Mouse (Mus musculus): ENCODE data around the gene Rabepk. TPM values are rescaled to one million over a fixed set of nuclear protein-coding genes. Genes with fewer than 3 reads are reported as not detected.
"Not testable (repeated sequence)": the region's sequence is repeated elsewhere in the genome, so short reads cannot be mapped to it uniquely, and the experiment has no call there.

Gene Rabepk
- polyA plus RNA-seq, 1 experiment from 2014 or later, result 19.6 TPM

GRCm38 (mm10) chr2:34825827-34826459 lies 26.2 kb upstream of the Rabepk start, which contains the start of gene Fbxw2:
Fbxw2 (minus strand) TSS chr2:34826311.
- peak; percentile 97 for ATAC-seq
- Histone ChIP-seq H3K36me3 (ENCODE audit: control insufficient read depth, insufficient read depth) (peaks cover 3% of the 10 kb centered on the region; the same call in 1 of the 2 replicates), H3K9me3 (ENCODE audit: control insufficient read depth) (no peaks in the 10 kb centered on the region), H3K4me2 (replicated peaks; ENCODE audit: low read depth) (peak within 1 kb of the TSS; percentile 75), H3K27ac (ENCODE audit: low read depth, low read length) (peak within 1 kb of the TSS; percentile 88), H3K4me3 (ENCODE audit: low read depth, low read length) (peak within 1 kb of the TSS; percentile 95), H3K4me1 (replicated peaks; ENCODE audit: control insufficient read depth, insufficient read depth, low read length) (0 out of 2 replicates have a peak, but pooled peaks cover 9% of the 10 kb centered on the region), H3K27me3 (replicated peaks; ENCODE audit: control insufficient read depth, insufficient read depth, low read length) (no peaks in the 10 kb centered on the region), H3K9ac (ENCODE audit: low read depth, low read length) (peak within 1 kb of the TSS; percentile 98)
- WGBS, result under 1% methylated on average over 55 of the region's 57 CpGs
- TF ChIP-seq CTCF (IDR thresholded peaks at IDR 0.05; ENCODE audit: low read depth), result no peak

DNA sequence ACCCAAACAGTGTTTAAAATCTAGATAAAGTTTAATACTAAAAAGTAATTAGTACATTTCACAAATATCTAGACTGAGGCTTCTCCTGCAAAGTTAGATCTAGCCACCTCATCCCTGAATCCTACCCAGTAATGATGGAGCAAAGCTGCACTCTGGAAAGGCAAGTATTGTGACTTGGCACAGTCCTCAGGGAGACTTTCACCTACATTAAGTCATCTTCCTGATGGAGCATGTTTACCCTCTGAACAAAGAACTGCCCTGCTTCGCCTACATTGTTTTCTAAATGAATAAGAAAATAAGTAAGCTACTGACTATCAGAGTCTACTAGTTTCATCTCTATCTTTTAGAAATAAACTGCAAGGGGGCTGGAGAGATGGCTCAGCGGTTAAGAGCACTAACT lies 18.8 kb upstream of the Rabepk start:
- no peaks in the 10 kb centered on the region for H3K4me1 ChIP-seq (replicated peaks; ENCODE audit: control insufficient read depth, insufficient read depth, low read length)
- H3K9ac ChIP-seq (ENCODE audit: low read depth, low read length), result no peak overlapping the region
- ATAC-seq, result no peak
- no peaks in the 10 kb centered on the region for H3K27me3 ChIP-seq (replicated peaks; ENCODE audit: control insufficient read depth, insufficient read depth, low read length)
- TF ChIP-seq CTCF (IDR thresholded peaks at IDR 0.05; ENCODE audit: low read depth), result 0 out of 2 replicates have a peak, but pooled peaks have one; percentile 11
- no peak overlapping the region for H3K4me2 ChIP-seq (replicated peaks; ENCODE audit: low read depth)
- no peak overlapping the region for H3K27ac ChIP-seq (ENCODE audit: low read depth, low read length)
- H3K4me3 ChIP-seq (ENCODE audit: low read depth, low read length), result no peak overlapping the region
- WGBS, result 91% methylated on average over 2 of the region's 2 CpGs
- H3K36me3 ChIP-seq (ENCODE audit: control insufficient read depth, insufficient read depth), result peaks cover 24% of the 10 kb centered on the region
- no peaks in the 10 kb centered on the region for H3K9me3 ChIP-seq (ENCODE audit: control insufficient read depth)

DNA sequence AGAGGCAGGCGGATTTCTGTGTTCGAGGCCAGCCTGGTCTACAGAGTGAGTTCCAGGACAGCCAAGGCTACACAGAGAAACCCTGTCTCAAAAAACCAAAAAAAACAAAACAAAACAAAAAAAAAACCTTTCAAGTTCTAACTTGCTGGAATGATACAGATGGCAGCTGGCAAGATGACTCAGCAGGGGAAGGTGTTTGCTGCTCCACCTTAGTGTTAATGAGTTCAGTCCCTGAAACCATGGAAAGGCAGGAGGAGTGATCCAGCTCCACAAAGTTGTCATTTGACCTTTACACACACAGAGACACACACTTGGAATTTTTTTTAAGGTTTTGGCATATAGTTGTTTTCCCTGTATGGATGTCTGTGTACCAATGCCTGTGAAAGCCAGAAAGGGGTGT lies 16.2 kb upstream of the Rabepk start:
- not testable (repeated sequence) for H3K4me1 ChIP-seq (replicated peaks; ENCODE audit: control insufficient read depth, insufficient read depth, low read length); H3K27ac ChIP-seq (ENCODE audit: low read depth, low read length); H3K4me2 ChIP-seq (replicated peaks; ENCODE audit: low read depth); H3K9me3 ChIP-seq (ENCODE audit: control insufficient read depth); H3K9ac ChIP-seq (ENCODE audit: low read depth, low read length); H3K27me3 ChIP-seq (replicated peaks; ENCODE audit: control insufficient read depth, insufficient read depth, low read length); H3K4me3 ChIP-seq (ENCODE audit: low read depth, low read length); ATAC-seq
- peaks cover 41% of the 10 kb centered on the region for H3K36me3 ChIP-seq (ENCODE audit: control insufficient read depth, insufficient read depth)
- WGBS, result 88% methylated on average over 2 of the region's 2 CpGs

DNA sequence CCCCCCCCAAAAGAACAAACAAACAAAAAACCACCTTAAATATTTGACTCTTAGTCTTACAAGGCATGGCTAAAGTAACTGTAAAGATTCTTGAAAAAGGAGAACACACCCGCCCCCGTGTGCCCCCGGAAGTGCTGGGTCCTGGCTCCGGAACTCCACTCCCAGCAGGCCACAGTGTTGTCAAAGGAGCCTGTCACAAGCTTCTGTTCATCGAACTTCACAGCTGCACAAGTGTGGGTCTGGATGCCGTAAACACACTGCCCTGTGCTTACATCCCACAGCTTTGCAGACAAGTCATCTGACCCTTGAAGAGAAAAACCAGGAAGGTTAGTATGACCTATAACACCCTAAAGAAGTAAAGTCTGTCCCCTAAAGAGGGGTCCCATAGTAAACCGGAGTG lies 13.0 kb upstream of the Rabepk start:
- TF ChIP-seq CTCF (IDR thresholded peaks at IDR 0.05; ENCODE audit: low read depth), result no peak
- Histone ChIP-seq H3K36me3 (ENCODE audit: control insufficient read depth, insufficient read depth) (peaks cover 56% of the 10 kb centered on the region), H3K4me1 (replicated peaks; ENCODE audit: control insufficient read depth, insufficient read depth, low read length) (no peaks in the 10 kb centered on the region), H3K9ac (ENCODE audit: low read depth, low read length) (no peak overlapping the region), H3K4me2 (replicated peaks; ENCODE audit: low read depth) (no peak overlapping the region), H3K27me3 (replicated peaks; ENCODE audit: control insufficient read depth, insufficient read depth, low read length) (no peaks in the 10 kb centered on the region), H3K4me3 (ENCODE audit: low read depth, low read length) (no peak overlapping the region), H3K27ac (ENCODE audit: low read depth, low read length) (no peak overlapping the region), H3K9me3 (ENCODE audit: control insufficient read depth) (no peaks in the 10 kb centered on the region)
- WGBS, result 85% methylated on average over 7 of the region's 7 CpGs
- ATAC-seq, result no peak

GRCm38 (mm10) chr2:34810775-34811174 lies 11.1 kb upstream of the Rabepk start:
- TF ChIP-seq CTCF (IDR thresholded peaks at IDR 0.05; ENCODE audit: low read depth), result no peak
- no peak overlapping the region for H3K4me2 ChIP-seq (replicated peaks; ENCODE audit: low read depth)
- no peak overlapping the region for H3K27ac ChIP-seq (ENCODE audit: low read depth, low read length)
- no peaks in the 10 kb centered on the region for H3K4me1 ChIP-seq (replicated peaks; ENCODE audit: control insufficient read depth, insufficient read depth, low read length)
- H3K4me3 ChIP-seq (ENCODE audit: low read depth, low read length), result no peak overlapping the region
- H3K36me3 ChIP-seq (ENCODE audit: control insufficient read depth, insufficient read depth), result peaks cover 51% of the 10 kb centered on the region
- H3K9me3 ChIP-seq (ENCODE audit: control insufficient read depth), result no peaks in the 10 kb centered on the region
- ATAC-seq, result no peak
- no peaks in the 10 kb centered on the region for H3K27me3 ChIP-seq (replicated peaks; ENCODE audit: control insufficient read depth, insufficient read depth, low read length)
- 92% methylated on average over 3 of the region's 3 CpGs for WGBS
- no peak overlapping the region for H3K9ac ChIP-seq (ENCODE audit: low read depth, low read length)

- Histone ChIP-seq H3K27ac (ENCODE audit: low read depth, low read length) (no peak overlapping the region), H3K9ac (ENCODE audit: low read depth, low read length) (no peak overlapping the region), H3K4me2 (replicated peaks; ENCODE audit: low read depth) (no peak overlapping the region), H3K36me3 (ENCODE audit: control insufficient read depth, insufficient read depth) (peaks cover 56% of the 10 kb centered on the region), H3K27me3 (replicated peaks; ENCODE audit: control insufficient read depth, insufficient read depth, low read length) (no peaks in the 10 kb centered on the region), H3K4me3 (ENCODE audit: low read depth, low read length) (no peak overlapping the region), H3K9me3 (ENCODE audit: control insufficient read depth) (no peaks in the 10 kb centered on the region), H3K4me1 (replicated peaks; ENCODE audit: control insufficient read depth, insufficient read depth, low read length) (no peaks in the 10 kb centered on the region)
- no peak for TF ChIP-seq CTCF (IDR thresholded peaks at IDR 0.05; ENCODE audit: low read depth)
- WGBS, result 93% methylated on average over 1 of the region's 1 CpGs
- ATAC-seq, result no peak
Measured at GRCm38 (mm10) chr2:34809568-34809967, 9.9 kb upstream of the Rabepk start.
